Mouse (Mus musculus): ENCODE measurements at regions not wholly inside any gene's neighbourhood (a gene's known extent, or its start where the extent isn't known, plus 50 kb on each side); places are given as distances from the start of the nearest gene placed in this dataset.

DNA sequence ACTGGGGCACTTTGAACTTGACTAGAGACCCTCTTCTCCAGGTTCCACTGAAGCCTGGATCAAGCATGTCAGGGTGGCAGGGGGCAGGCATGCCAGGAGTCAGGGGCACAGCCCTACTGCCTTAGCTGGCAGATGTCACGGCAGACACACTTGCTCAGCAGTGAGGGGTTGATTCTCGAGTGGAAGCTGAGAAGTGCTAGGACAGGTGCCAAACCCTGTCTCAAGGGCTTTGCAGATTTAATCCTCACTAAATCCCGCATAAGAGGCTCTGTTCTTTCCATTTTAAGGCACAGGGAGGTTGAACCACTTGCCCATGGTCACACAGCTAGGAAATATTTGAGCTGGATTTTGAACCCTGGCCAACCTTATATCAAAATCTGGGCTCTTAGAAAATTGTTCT lies 223.5 kb upstream of the Mvb12b start:
- TF ChIP-seq CTCF (conservative IDR thresholded peaks at IDR 0.05; ENCODE audit: low read length): no peak
- no peak for TF ChIP-seq NANOG (IDR thresholded peaks at IDR 0.05; ENCODE audit: borderline replicate concordance, low read length)
- TF ChIP-seq POU5F1 (IDR thresholded peaks at IDR 0.05; ENCODE audit: borderline replicate concordance, low read length): no peak

Data from E14TG2a.4 (cell line).